Mouse (Mus musculus): ENCODE measurements around the gene Ltk. TPM values are rescaled to one million over a fixed set of nuclear protein-coding genes. Genes with fewer than 3 reads are reported as not detected.

Ltk gene
- polyA plus RNA-seq, 1 experiment from 2014 or later, result 0.08 TPM

- H3K9me3 ChIP-seq (ENCODE audit: control insufficient read depth, low read length), result no peaks in the 10 kb centered on the region
These were observed 7.0 kb upstream of the Ltk start for GRCm38 (mm10) chr2:119767246-119767645.

GRCm38 (mm10) chr2:119763924-119764323 lies 3.7 kb upstream of the Ltk start:
- H3K36me3 ChIP-seq (ENCODE audit: control insufficient read depth, insufficient read depth, low read length), result 0 out of 2 replicates have a peak, but pooled peaks cover 3% of the 10 kb centered on the region
- H3K27me3 ChIP-seq (ENCODE audit: control insufficient read depth, insufficient read depth, low read length), result peaks cover 19% of the 10 kb centered on the region
- 81% methylated on average over 4 of the region's 4 CpGs for WGBS
- H3K4me1 ChIP-seq (replicated peaks; ENCODE audit: control insufficient read depth, insufficient read depth, low read length), result 0 out of 2 replicates have a peak, but pooled peaks cover 3% of the 10 kb centered on the region
- no peak overlapping the region for H3K4me3 ChIP-seq (ENCODE audit: low read depth, low read length)
- ATAC-seq (ENCODE audit: low FRiP score) (no peak), DNase-seq (ENCODE audit: low spot score) (no peak)
- H3K9me3 ChIP-seq (ENCODE audit: control insufficient read depth, low read length), result no peaks in the 10 kb centered on the region
- no peak overlapping the region for H3K27ac ChIP-seq (ENCODE audit: low read depth, low read length)
- H3K4me2 ChIP-seq (replicated peaks; ENCODE audit: low read depth, low read length), result no peak overlapping the region
- no peak overlapping the region for H3K9ac ChIP-seq (ENCODE audit: low read depth, low read length)

More at GRCm38 (mm10) chr2:119767246-119767645, 7.0 kb upstream of the Ltk start:
- H3K4me1 ChIP-seq (replicated peaks; ENCODE audit: control insufficient read depth, insufficient read depth, low read length), result no peaks in the 10 kb centered on the region
- 92% methylated on average over 6 of the region's 6 CpGs for WGBS
- H3K9ac ChIP-seq (ENCODE audit: low read depth, low read length), result no peak overlapping the region
- peaks cover 10% of the 10 kb centered on the region; the same call in 1 of the 2 replicates for H3K36me3 ChIP-seq (ENCODE audit: control insufficient read depth, insufficient read depth, low read length)
- no peaks in the 10 kb centered on the region; the same call in 1 of the 2 replicates for H3K27me3 ChIP-seq (ENCODE audit: control insufficient read depth, insufficient read depth, low read length)
- H3K4me3 ChIP-seq (ENCODE audit: low read depth, low read length), result no peak overlapping the region
- no peak overlapping the region for H3K4me2 ChIP-seq (replicated peaks; ENCODE audit: low read depth, low read length)
- no peak for DNase-seq (ENCODE audit: low spot score)
- ATAC-seq (ENCODE audit: low FRiP score), result no peak
- no peak overlapping the region for H3K27ac ChIP-seq (ENCODE audit: low read depth, low read length)

DNA sequence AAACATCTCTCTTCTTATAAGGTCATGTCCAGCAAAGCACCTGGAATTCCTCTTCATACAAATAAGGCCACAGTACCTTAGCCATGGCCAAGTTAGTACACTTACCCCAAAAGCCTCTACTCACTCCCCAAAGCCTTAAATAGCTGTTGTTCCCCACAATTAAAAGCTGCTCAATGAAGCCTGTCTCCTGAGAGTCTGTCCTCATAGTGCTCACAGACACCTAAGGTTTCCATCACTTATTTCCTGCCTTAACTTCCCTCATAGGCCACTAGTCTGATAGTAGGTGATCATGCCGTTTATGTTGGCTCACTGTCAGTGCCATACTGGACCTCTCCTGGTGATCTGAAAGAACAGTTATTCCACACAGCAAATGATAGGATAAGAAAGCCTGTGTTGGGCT lies 2.0 kb upstream of the Ltk start:
- no peak overlapping the region for H3K27ac ChIP-seq (ENCODE audit: low read depth, low read length)
- H3K9ac ChIP-seq (ENCODE audit: low read depth, low read length), result no peak overlapping the region
- H3K4me1 ChIP-seq (replicated peaks; ENCODE audit: control insufficient read depth, insufficient read depth, low read length), result peaks cover 10% of the 10 kb centered on the region; the same call in 1 of the 2 replicates
- H3K4me3 ChIP-seq (ENCODE audit: low read depth, low read length), result no peak overlapping the region
- peaks cover 35% of the 10 kb centered on the region for H3K27me3 ChIP-seq (ENCODE audit: control insufficient read depth, insufficient read depth, low read length)
- no peaks in the 10 kb centered on the region for H3K9me3 ChIP-seq (ENCODE audit: control insufficient read depth, low read length)
- no peak overlapping the region for H3K4me2 ChIP-seq (replicated peaks; ENCODE audit: low read depth, low read length)
- H3K36me3 ChIP-seq (ENCODE audit: control insufficient read depth, insufficient read depth, low read length), result 0 out of 2 replicates have a peak, but pooled peaks cover 3% of the 10 kb centered on the region
- ATAC-seq (ENCODE audit: low FRiP score) (no peak), DNase-seq (ENCODE audit: low spot score) (no peak)
- 76% methylated on average over 1 of the region's 1 CpGs for WGBS

GRCm38 (mm10) chr2:119758844-119759835 lies 1.1 kb downstream of the Ltk start:
- no peak overlapping the region for H3K9ac ChIP-seq (ENCODE audit: low read depth, low read length)
- peak overlapping the region; percentile 64 for H3K4me3 ChIP-seq (ENCODE audit: low read depth, low read length)
- H3K4me2 ChIP-seq (replicated peaks; ENCODE audit: low read depth, low read length), result peak overlapping the region; percentile 98
- DNase-seq (ENCODE audit: low spot score), result no peak
- H3K9me3 ChIP-seq (ENCODE audit: control insufficient read depth, low read length), result no peaks in the 10 kb centered on the region
- ATAC-seq (ENCODE audit: low FRiP score), result no peak
- H3K27me3 ChIP-seq (ENCODE audit: control insufficient read depth, insufficient read depth, low read length), result peaks cover 44% of the 10 kb centered on the region
- H3K4me1 ChIP-seq (replicated peaks; ENCODE audit: control insufficient read depth, insufficient read depth, low read length), result peaks cover 10% of the 10 kb centered on the region; the same call in 1 of the 2 replicates
- no peak overlapping the region for H3K27ac ChIP-seq (ENCODE audit: low read depth, low read length)
- WGBS, result 6% methylated on average over 43 of the region's 44 CpGs
- H3K36me3 ChIP-seq (ENCODE audit: control insufficient read depth, insufficient read depth, low read length), result 0 out of 2 replicates have a peak, but pooled peaks cover 2% of the 10 kb centered on the region

DNA sequence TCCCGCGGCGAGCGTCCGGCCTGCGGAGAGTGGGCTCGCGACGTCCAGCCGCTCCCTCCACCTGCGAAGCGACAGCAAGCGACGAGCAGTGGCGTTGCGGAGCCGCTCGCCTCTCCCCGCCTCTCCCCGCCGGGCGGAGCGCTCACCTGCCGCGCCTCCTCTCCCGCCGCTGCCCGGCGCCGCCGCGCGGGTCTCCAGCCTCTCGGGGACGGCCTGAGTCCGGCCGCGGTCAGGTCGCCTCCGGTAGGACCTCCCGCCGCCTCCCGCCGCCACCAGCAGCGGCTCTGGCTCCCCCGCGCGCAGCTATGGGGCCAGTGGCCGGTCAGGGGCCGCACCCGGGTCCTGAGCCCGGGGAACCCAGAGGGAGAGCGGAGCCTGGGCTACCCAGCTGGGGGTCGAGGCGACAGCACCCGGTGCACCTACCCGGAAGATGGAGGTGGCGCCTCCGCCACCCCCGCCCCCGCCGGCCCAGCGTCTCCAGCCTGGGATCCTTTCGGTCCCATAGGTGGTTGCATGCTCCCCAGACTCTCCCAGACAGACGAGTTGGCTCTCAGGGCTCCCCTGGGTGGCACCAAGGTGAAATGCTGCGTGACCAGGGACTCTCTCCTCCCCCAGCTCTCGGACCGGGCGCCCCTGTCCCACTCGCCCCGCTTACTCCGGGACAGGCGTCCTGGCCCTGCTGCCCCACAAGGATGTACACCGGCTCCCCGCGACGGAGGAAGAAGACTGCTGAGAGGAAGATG lies 2.0 kb downstream of the Ltk start:
- no peaks in the 10 kb centered on the region for H3K9me3 ChIP-seq (ENCODE audit: control insufficient read depth, low read length)
- H3K9ac ChIP-seq (ENCODE audit: low read depth, low read length), result peak overlapping the region; percentile 55
- ATAC-seq (ENCODE audit: low FRiP score), result peak; percentile 63
- peak overlapping the region; percentile 64 for H3K4me3 ChIP-seq (ENCODE audit: low read depth, low read length)
- peaks cover 46% of the 10 kb centered on the region for H3K27me3 ChIP-seq (ENCODE audit: control insufficient read depth, insufficient read depth, low read length)
- peaks cover 10% of the 10 kb centered on the region; the same call in 1 of the 2 replicates for H3K4me1 ChIP-seq (replicated peaks; ENCODE audit: control insufficient read depth, insufficient read depth, low read length)
- 1% methylated on average over 36 of the region's 77 CpGs for WGBS
- peak; percentile 56 for DNase-seq (ENCODE audit: low spot score)
- peak overlapping the region; percentile 98 for H3K4me2 ChIP-seq (replicated peaks; ENCODE audit: low read depth, low read length)
- no peak overlapping the region for H3K27ac ChIP-seq (ENCODE audit: low read depth, low read length)
- H3K36me3 ChIP-seq (ENCODE audit: control insufficient read depth, insufficient read depth, low read length), result no peaks in the 10 kb centered on the region

DNA sequence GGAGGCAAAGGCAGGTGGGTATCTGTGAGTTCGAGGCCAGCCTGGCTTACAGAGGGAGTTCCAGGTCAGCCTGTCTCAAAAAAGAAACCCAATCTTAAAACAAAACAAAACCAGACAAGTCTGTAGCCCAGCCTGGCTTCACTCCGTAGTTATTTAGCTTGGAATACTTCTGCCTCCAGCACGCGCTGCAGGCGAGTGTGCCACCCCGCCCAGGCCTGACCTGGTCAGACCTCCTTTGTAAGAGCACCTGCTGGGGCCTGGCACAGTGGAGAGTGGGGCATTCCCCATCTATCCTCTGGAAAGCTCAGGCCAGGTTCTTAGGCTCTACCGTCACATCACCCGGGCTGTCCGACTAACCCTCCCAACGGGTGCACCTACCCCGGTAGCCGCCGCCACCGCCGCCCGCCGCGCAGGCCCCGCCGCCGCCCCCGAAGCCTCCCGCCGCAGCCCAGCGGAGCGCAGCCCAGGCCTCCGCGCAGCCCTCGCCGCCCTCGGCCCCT lies 2.6 kb downstream of the Ltk start:
- H3K27me3 ChIP-seq (ENCODE audit: control insufficient read depth, insufficient read depth, low read length), result peaks cover 46% of the 10 kb centered on the region
- no peaks in the 10 kb centered on the region for H3K36me3 ChIP-seq (ENCODE audit: control insufficient read depth, insufficient read depth, low read length)
- 4% methylated on average over 14 of the region's 31 CpGs for WGBS
- DNase-seq (ENCODE audit: low spot score), result peak; percentile 36
- peaks cover 10% of the 10 kb centered on the region; the same call in 1 of the 2 replicates for H3K4me1 ChIP-seq (replicated peaks; ENCODE audit: control insufficient read depth, insufficient read depth, low read length)
- peak overlapping the region; percentile 64 for H3K4me3 ChIP-seq (ENCODE audit: low read depth, low read length)
- H3K9me3 ChIP-seq (ENCODE audit: control insufficient read depth, low read length), result no peaks in the 10 kb centered on the region
- peak overlapping the region; percentile 98 for H3K4me2 ChIP-seq (replicated peaks; ENCODE audit: low read depth, low read length)
- no peak overlapping the region for H3K27ac ChIP-seq (ENCODE audit: low read depth, low read length)
- H3K9ac ChIP-seq (ENCODE audit: low read depth, low read length), result peak overlapping the region; percentile 55
- peak; percentile 66 for ATAC-seq (ENCODE audit: low FRiP score)

- DNase-seq (ENCODE audit: low spot score) (no peak), ATAC-seq (ENCODE audit: low FRiP score) (no peak)
- Histone ChIP-seq H3K9ac (ENCODE audit: low read depth, low read length) (no peak overlapping the region), H3K27ac (ENCODE audit: low read depth, low read length) (no peak overlapping the region), H3K4me3 (ENCODE audit: low read depth, low read length) (no peak overlapping the region), H3K36me3 (ENCODE audit: control insufficient read depth, insufficient read depth, low read length) (no peaks in the 10 kb centered on the region), H3K4me2 (replicated peaks; ENCODE audit: low read depth, low read length) (no peak overlapping the region), H3K27me3 (ENCODE audit: control insufficient read depth, insufficient read depth, low read length) (peaks cover 19% of the 10 kb centered on the region), H3K9me3 (ENCODE audit: control insufficient read depth, low read length) (no peaks in the 10 kb centered on the region), H3K4me1 (replicated peaks; ENCODE audit: control insufficient read depth, insufficient read depth, low read length) (peaks cover 6% of the 10 kb centered on the region)
- WGBS, result 72% methylated on average over 13 of the region's 13 CpGs
These were observed 11.0 kb downstream of the Ltk start for GRCm38 (mm10) chr2:119749260-119749659.

GRCm38 (mm10) chr2:119747554-119747953 lies 12.7 kb downstream of the Ltk start:
- H3K4me1 ChIP-seq (replicated peaks; ENCODE audit: control insufficient read depth, insufficient read depth, low read length), result peaks cover 13% of the 10 kb centered on the region
- H3K27me3 ChIP-seq (ENCODE audit: control insufficient read depth, insufficient read depth, low read length), result peaks cover 34% of the 10 kb centered on the region
- H3K36me3 ChIP-seq (ENCODE audit: control insufficient read depth, insufficient read depth, low read length), result no peaks in the 10 kb centered on the region
- no peak overlapping the region for H3K27ac ChIP-seq (ENCODE audit: low read depth, low read length)
- H3K4me3 ChIP-seq (ENCODE audit: low read depth, low read length), result no peak overlapping the region
- no peaks in the 10 kb centered on the region for H3K9me3 ChIP-seq (ENCODE audit: control insufficient read depth, low read length)
- no peak overlapping the region for H3K4me2 ChIP-seq (replicated peaks; ENCODE audit: low read depth, low read length)
- DNase-seq (ENCODE audit: low spot score), result no peak
- WGBS, result 79% methylated on average over 7 of the region's 7 CpGs
- ATAC-seq (ENCODE audit: low FRiP score), result no peak
- no peak overlapping the region for H3K9ac ChIP-seq (ENCODE audit: low read depth, low read length)
